9 mouse cellular contexts compared by ENCODE assay signal in the genomic region with DNA sequence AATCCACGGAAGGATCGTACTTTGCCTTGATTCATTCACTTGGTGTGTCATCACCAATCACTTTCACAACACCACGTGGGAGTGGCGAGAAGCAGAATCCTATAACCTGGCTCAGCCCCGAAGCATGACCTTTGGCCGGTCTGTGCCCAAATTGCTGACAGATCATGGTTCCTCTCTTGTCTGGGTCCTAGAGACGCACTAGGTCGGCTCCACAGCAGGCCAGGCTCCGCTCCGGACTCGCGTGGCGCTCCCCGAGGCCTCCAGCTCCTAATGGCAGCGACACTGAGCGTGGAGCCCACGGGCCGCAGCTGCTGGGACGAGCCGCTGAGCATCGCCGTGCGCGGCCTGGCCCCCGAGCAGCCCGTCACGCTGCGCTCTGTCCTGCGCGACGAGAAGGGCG. TPM values are rescaled to one million over a fixed set of nuclear protein-coding genes. Genes with fewer than 3 reads are reported as not detected.
DNase-seq lines count a peak whose midpoint lies in the region; ATAC-seq and TF ChIP-seq lines count a peak whose summit lies in the region.
"Not testable (repeated sequence)": the region's sequence is repeated elsewhere in the genome, so short reads cannot be mapped to it uniquely, and the experiment has no call there.
"Had no signal": no experiment of that assay in that cellular context is flagged by ENCODE, and none has a peak within 500 bp of the region (broad histone marks: within the 10 kb centered on the region; RNA-seq: fewer than 3 reads in every experiment).

A gene (plus strand): TSS at position 139 of the 400 bp plus-strand sequence.

- not testable (repeated sequence) for TF ChIP-seq POLR2A in lung, adult 2 months (IDR thresholded peaks at IDR 0.05; ENCODE audit: borderline replicate concordance, extremely low read depth, low read depth, low read length)

- peak within 1 kb of the TSS; percentile 52 for H3K9ac ChIP-seq in midbrain, postnatal 0 days (replicated peaks; ENCODE audit: low read length, poor library complexity, severe bottlenecking)
- peak within 1 kb of the TSS; percentile 73 for H3K9ac ChIP-seq in stomach, embryonic 16.5 days (ENCODE audit: low read length)

- TF ChIP-seq CTCF in gastrocnemius, adult 2 months (IDR thresholded peaks at IDR 0.05); lung, adult 2 months (IDR thresholded peaks at IDR 0.05; ENCODE audit: insufficient read depth, low read length); midbrain, postnatal 0 days (IDR thresholded peaks at IDR 0.05): not testable (repeated sequence)

- not testable (repeated sequence) for H3K27me3 ChIP-seq in midbrain, postnatal 0 days (ENCODE audit: insufficient read depth, low read length); stomach, embryonic 16.5 days (ENCODE audit: control insufficient read depth, insufficient read depth, low read length)

- peak within 1 kb of the TSS; percentile 28; the same call in 1 of the 2 replicates for H3K27ac ChIP-seq in gastrocnemius, adult 2 months
- H3K27ac ChIP-seq in midbrain, postnatal 0 days (ENCODE audit: low read depth, low read length); stomach, embryonic 16.5 days (ENCODE audit: low read length): not testable (repeated sequence)

- DNase-seq in adrenal gland, adult (ENCODE audit: inconsistent age in 2 of 2, low spot score in 1 of 2): peak; percentile 42 to 81
- DNase-seq in embryo, embryonic 10 days (ENCODE audit: low spot score): peak; percentile 46
- DNase-seq in gastrocnemius, adult 2 months; midbrain, postnatal 0 days (ENCODE audit: low spot score): not testable (repeated sequence)
- DNase-seq in induced T-regulatory cell, adult 2 months (ENCODE audit: low read depth): peak; percentile 16
- peak; percentile 11 to 34 for DNase-seq in layer of hippocampus, postnatal 10 days (ENCODE audit: low spot score in 2 of 2)
- DNase-seq in lung, adult 2 months: peak; percentile 25

- H3K36me3 ChIP-seq in midbrain, postnatal 0 days (ENCODE audit: insufficient read depth, low read length); stomach, embryonic 16.5 days (ENCODE audit: control insufficient read depth, insufficient read depth, low read length): not testable (repeated sequence)

- H3K9me3 ChIP-seq in midbrain, postnatal 0 days (ENCODE audit: low read length); stomach, embryonic 16.5 days (replicated peaks; ENCODE audit: control insufficient read depth, low read length): not testable (repeated sequence)

- H3K4me2 ChIP-seq in midbrain, postnatal 0 days (ENCODE audit: low read depth, low read length, poor library complexity, severe bottlenecking): peak within 1 kb of the TSS; percentile 58
- H3K4me2 ChIP-seq in stomach, embryonic 16.5 days (ENCODE audit: low read depth, low read length): peak within 1 kb of the TSS; percentile 65

- H3K4me3 ChIP-seq in gastrocnemius, adult 2 months: peak within 1 kb of the TSS; percentile 74
- H3K4me3 ChIP-seq in lung, adult 2 months (replicated peaks; ENCODE audit: extremely low read depth, low read depth, low read length): peak within 1 kb of the TSS; percentile 55
- H3K4me3 ChIP-seq in midbrain, postnatal 0 days (ENCODE audit: low read depth, low read length): peak within 1 kb of the TSS; percentile 44
- peak within 1 kb of the TSS; percentile 50 for H3K4me3 ChIP-seq in stomach, embryonic 16.5 days (replicated peaks; ENCODE audit: low read length)

- WGBS in lung, adult 2 months: 5% methylated on average over 32 of the region's 32 CpGs
- WGBS in midbrain, postnatal 0 days: 6% methylated on average over 27 of the region's 32 CpGs
- WGBS in stomach, embryonic 16.5 days: 7% methylated on average over 25 of the region's 32 CpGs

- intact Hi-C loops in gastrocnemius, adult 2 months (cut with DNase I): loop anchor here (10.0 kb wide), 1 partner anchor 323 kb away; no protein-coding TSS in a partner anchor

- H3K4me1 ChIP-seq in lung, adult 2 months (ENCODE audit: control insufficient read depth, insufficient read depth, low read length); midbrain, postnatal 0 days (ENCODE audit: insufficient read depth, low read length); stomach, embryonic 16.5 days (ENCODE audit: control insufficient read depth, insufficient read depth, low read length): not testable (repeated sequence)

- peak; percentile 52; the same call in 1 of the 2 replicates for ATAC-seq in midbrain, postnatal 0 days (ENCODE audit: low FRiP score)
- peak; percentile 40; the same call in 1 of the 2 replicates for ATAC-seq in stomach, embryonic 16.5 days (ENCODE audit: insufficient read depth, low FRiP score)

RNA-seq across cellular contexts. Expression of the gene that starts here (rescaled TPM):
- under 1 TPM; 0.05 to 0.08 TPM for total RNA-seq in gastrocnemius, adult 2 months (2021)
- 1 to 10 TPM; 2.0 to 2.3 TPM for total RNA-seq in layer of hippocampus, postnatal 10 days (2021)
- 0.40 TPM in 2 replicates for polyA plus RNA-seq in lung, adult 2 months (2012; rRNA removed)
- total RNA-seq in midbrain, postnatal 0 days (2014; rRNA removed): 0.33 and 1.7 TPM in 2 replicates
- polyA plus RNA-seq in midbrain, postnatal 0 days (2015; fragmentation: Nextera tagmentation; extraction: Ambion mirVana): 0.84 and 1.3 TPM in 2 replicates
- polyA plus RNA-seq in stomach, embryonic 16.5 days (2015; fragmentation: Nextera tagmentation; extraction: Ambion mirVana): 1.7 and 2.2 TPM in 2 replicates
- total RNA-seq: common myeloid progenitor, adult 5-6 weeks had no signal

Comparison
In these comparisons a context has a peak if more than half of its experiments do, and no peak if none do; other contexts are left out.
1. Peak in DNase-seq and H3K4me3 ChIP-seq in lung, adult 2 months; RNA of the gene not detected or under 1 TPM.